Mouse (Mus musculus): ENCODE results near the gene Rps18. TPM values are rescaled to one million over a fixed set of nuclear protein-coding genes. Genes with fewer than 3 reads are reported as not detected.
A peak's percentile ranks its signal among the peaks of the same experiment; 100 is the strongest.

Gene Rps18
- polyA plus RNA-seq, 1 experiment from 2014 or later, result 923 TPM

GRCm38 (mm10) chr17:33924577-33925283 is 31.1 kb downstream of the Rps18 start:
- no peak for ATAC-seq (ENCODE audit: low FRiP score, low read depth)
- H3K9ac ChIP-seq, result no peak overlapping the region
- H3K4me1 ChIP-seq, result peaks cover 14% of the 10 kb centered on the region
- no peak overlapping the region for H3K27ac ChIP-seq
- 88% methylated on average over 10 of the region's 10 CpGs for WGBS
- no peaks in the 10 kb centered on the region for H3K27me3 ChIP-seq (replicated peaks)
- H3K4me2 ChIP-seq (replicated peaks), result no peak overlapping the region
- H3K9me3 ChIP-seq, result no peaks in the 10 kb centered on the region
- no peak overlapping the region for H3K4me3 ChIP-seq
- peaks cover 14% of the 10 kb centered on the region; the same call in 1 of the 2 replicates for H3K36me3 ChIP-seq

- Histone ChIP-seq H3K27me3 (replicated peaks) (no peaks in the 10 kb centered on the region), H3K4me3 (no peak overlapping the region), H3K27ac (no peak overlapping the region), H3K36me3 (peaks cover 15% of the 10 kb centered on the region; the same call in 1 of the 2 replicates), H3K9me3 (no peaks in the 10 kb centered on the region), H3K9ac (no peak overlapping the region), H3K4me1 (peaks cover 29% of the 10 kb centered on the region), H3K4me2 (replicated peaks) (0 out of 2 replicates have a peak overlapping the region, but pooled peaks have one; percentile 88)
- WGBS, result 92% methylated on average over 7 of the region's 7 CpGs
- no peak for ATAC-seq (ENCODE audit: low FRiP score, low read depth)
These were observed 34.4 kb downstream of the Rps18 start for GRCm38 (mm10) chr17:33921361-33921760.

DNA sequence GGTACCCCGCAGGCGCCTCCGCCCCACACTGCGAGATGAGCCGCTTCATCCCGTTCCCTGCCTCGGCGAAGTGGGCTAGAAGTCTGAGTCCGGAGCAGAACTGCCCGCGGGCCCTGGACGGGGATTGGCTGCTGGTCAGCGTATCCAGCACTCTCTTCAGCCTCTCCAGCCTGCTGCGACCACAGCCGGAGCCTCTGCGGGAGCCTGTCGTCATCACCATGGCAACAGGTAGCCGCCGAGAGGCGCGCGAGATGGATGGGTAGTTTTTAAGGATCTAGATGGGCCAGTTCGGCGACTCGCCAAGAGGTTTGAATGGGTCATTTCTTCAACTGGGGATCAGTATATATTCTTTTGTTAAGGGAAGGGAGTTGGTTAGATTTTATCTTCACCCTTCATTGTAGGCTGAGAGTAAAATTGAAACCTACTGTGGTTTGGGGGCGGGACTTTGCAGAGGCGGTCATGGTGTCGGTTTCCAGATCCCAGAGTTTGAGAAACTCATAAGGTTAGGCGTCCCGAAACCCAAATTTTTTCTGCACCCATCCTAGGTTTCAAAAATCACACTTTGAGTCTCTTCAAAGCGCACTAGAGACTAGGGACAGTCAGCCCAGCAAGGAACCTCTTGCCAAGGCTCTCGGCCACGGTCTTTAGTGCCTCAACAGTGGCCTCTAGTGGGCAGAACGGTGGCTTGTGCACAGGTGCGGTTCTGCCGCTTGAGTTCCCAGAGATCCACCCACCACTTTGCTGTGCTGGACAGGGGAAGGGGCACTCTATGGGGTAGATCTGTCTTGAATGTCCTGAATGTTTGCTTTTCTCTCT is 35.3 kb downstream of the Rps18 start:
- H3K9me3 ChIP-seq, result no peaks in the 10 kb centered on the region
- peaks cover 29% of the 10 kb centered on the region for H3K4me1 ChIP-seq
- 0 out of 2 replicates have a peak overlapping the region, but pooled peaks have one; percentile 27 for H3K27ac ChIP-seq
- H3K4me3 ChIP-seq, result peak overlapping the region; percentile 49
- no peaks in the 10 kb centered on the region for H3K27me3 ChIP-seq (replicated peaks)
- peak overlapping the region; percentile 88 for H3K4me2 ChIP-seq (replicated peaks)
- H3K36me3 ChIP-seq, result peaks cover 8% of the 10 kb centered on the region; the same call in 1 of the 2 replicates
- H3K9ac ChIP-seq, result peak overlapping the region; percentile 67
- WGBS, result under 1% methylated on average over 36 of the region's 36 CpGs
- peak; percentile 22; the same call in 1 of the 2 replicates for ATAC-seq (ENCODE audit: low FRiP score, low read depth)

DNA sequence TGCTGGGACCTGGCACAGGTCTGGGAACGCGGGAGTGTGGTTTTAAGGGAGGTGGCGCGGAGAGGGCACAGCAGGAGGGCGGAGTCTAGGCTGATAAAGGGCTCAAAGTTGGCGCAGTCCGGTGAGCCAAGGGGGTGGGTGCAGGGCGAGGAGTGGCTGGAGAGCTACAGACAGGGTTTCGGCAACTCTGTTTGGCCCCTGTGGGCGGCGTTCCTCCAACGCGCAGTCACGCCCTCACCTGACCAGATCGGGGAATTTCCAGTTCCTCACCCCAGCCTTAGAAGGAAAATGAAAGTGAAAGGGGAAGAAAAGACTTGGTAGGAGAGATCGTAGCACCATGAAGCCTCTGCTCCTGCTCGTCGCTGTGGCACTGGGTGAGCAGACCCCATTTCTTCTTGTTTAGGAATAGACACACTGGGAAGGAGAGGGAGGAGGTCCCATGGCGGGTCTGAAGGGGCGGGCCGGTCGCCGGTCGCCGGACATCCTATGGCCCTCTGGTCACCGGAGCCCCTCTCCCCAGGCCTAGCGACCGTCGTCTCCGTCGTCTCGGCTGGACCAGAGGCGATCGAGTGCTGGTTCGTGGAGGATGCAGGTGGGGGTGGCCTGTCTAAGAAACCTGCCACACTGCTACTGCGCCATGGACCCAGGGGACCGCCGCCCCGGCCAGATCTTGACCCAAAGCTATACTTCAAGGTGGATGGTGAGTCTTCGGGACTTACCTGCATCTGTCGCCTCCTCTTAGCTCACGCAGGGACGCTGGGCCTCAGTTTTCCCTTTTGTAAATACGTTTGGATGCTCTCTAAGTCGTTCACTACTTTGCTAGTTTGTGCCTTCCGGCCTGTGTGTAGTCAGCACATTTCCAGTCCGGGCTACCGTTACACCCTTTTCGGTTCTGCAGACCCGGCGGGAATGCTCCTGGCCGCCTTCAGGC is 36.2 kb downstream of the Rps18 start:
- peak overlapping the region; percentile 67 for H3K9ac ChIP-seq
- H3K27me3 ChIP-seq (replicated peaks), result no peaks in the 10 kb centered on the region
- no peak for ATAC-seq (ENCODE audit: low FRiP score, low read depth)
- peak overlapping the region; percentile 49 for H3K4me3 ChIP-seq
- H3K4me1 ChIP-seq, result peaks cover 35% of the 10 kb centered on the region
- peaks cover 10% of the 10 kb centered on the region for H3K36me3 ChIP-seq
- WGBS, result under 1% methylated on average over 52 of the region's 52 CpGs
- 0 out of 2 replicates have a peak overlapping the region, but pooled peaks have one; percentile 27 for H3K27ac ChIP-seq
- H3K9me3 ChIP-seq, result no peaks in the 10 kb centered on the region
- peak overlapping the region; percentile 88 for H3K4me2 ChIP-seq (replicated peaks)

GRCm38 (mm10) chr17:33918293-33919203 is 37.3 kb downstream of the Rps18 start:
- Histone ChIP-seq H3K27ac (no peak overlapping the region), H3K9me3 (no peaks in the 10 kb centered on the region), H3K4me2 (replicated peaks) (peak overlapping the region; percentile 88), H3K27me3 (replicated peaks) (no peaks in the 10 kb centered on the region), H3K4me3 (no peak overlapping the region), H3K36me3 (peaks cover 20% of the 10 kb centered on the region), H3K9ac (no peak overlapping the region), H3K4me1 (peaks cover 38% of the 10 kb centered on the region)
- no peak for ATAC-seq (ENCODE audit: low FRiP score, low read depth)
- WGBS, result 64% methylated on average over 37 of the region's 37 CpGs

- Histone ChIP-seq H3K9me3 (no peaks in the 10 kb centered on the region), H3K9ac (no peak overlapping the region), H3K27me3 (replicated peaks) (no peaks in the 10 kb centered on the region), H3K4me2 (replicated peaks) (peak overlapping the region; percentile 88), H3K36me3 (peaks cover 27% of the 10 kb centered on the region), H3K27ac (no peak overlapping the region), H3K4me3 (no peak overlapping the region), H3K4me1 (peaks cover 38% of the 10 kb centered on the region)
- 89% methylated on average over 18 of the region's 18 CpGs for WGBS
- ATAC-seq (ENCODE audit: low FRiP score, low read depth), result no peak
These were observed 38.0 kb downstream of the Rps18 start for GRCm38 (mm10) chr17:33917656-33918292.

- Histone ChIP-seq H3K4me3 (peak overlapping the region; percentile 59), H3K27ac (no peak overlapping the region), H3K4me2 (replicated peaks) (peak overlapping the region; percentile 67), H3K9ac (peak overlapping the region; percentile 62; the same call in 1 of the 2 replicates), H3K27me3 (replicated peaks) (no peaks in the 10 kb centered on the region), H3K4me1 (peaks cover 38% of the 10 kb centered on the region), H3K9me3 (no peaks in the 10 kb centered on the region), H3K36me3 (peaks cover 34% of the 10 kb centered on the region)
- ATAC-seq (ENCODE audit: low FRiP score, low read depth), result no peak
- 76% methylated on average over 31 of the region's 31 CpGs for WGBS
These were observed 38.8 kb downstream of the Rps18 start for GRCm38 (mm10) chr17:33916847-33917655.

DNA sequence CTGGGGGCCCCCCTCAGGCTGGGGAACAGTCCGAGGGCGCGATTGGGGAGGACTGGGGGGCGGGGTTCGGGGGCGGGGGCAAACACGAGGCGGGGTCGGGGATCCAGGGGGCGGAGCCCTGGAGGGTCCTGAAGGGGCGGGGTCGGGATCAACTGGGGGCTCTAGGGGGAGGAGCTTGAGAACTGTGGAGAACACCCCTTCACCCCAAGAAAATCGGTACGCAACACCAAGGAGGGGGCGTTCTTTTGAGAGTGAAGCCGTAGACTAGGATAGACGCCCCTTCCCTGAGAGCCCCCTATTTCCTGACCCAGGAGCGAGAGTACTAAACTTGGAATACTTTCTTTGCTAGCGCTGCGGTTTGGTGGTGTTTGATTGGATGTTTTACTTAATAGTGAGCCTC is 39.5 kb downstream of the Rps18 start:
- ATAC-seq (ENCODE audit: low FRiP score, low read depth), result peak; percentile 18
- 4% methylated on average over 20 of the region's 20 CpGs for WGBS
- peak overlapping the region; percentile 59 for H3K4me3 ChIP-seq
- peak overlapping the region; percentile 53; the same call in 1 of the 2 replicates for H3K27ac ChIP-seq
- peak overlapping the region; percentile 67 for H3K4me2 ChIP-seq (replicated peaks)
- H3K36me3 ChIP-seq, result peaks cover 41% of the 10 kb centered on the region
- H3K9me3 ChIP-seq, result no peaks in the 10 kb centered on the region
- H3K4me1 ChIP-seq, result peaks cover 38% of the 10 kb centered on the region
- H3K9ac ChIP-seq, result peak overlapping the region; percentile 62
- no peaks in the 10 kb centered on the region for H3K27me3 ChIP-seq (replicated peaks)

GRCm38 (mm10) chr17:33915671-33916250 is 40.0 kb downstream of the Rps18 start, which contains the start of the genes Tapbp and Zbtb22:
Gene Tapbp (plus strand): TSS chr17:33915899.
Gene Zbtb22 (plus strand): TSS chr17:33915904.
- peaks cover 46% of the 10 kb centered on the region for H3K36me3 ChIP-seq
- H3K9me3 ChIP-seq, result no peaks in the 10 kb centered on the region
- peak within 1 kb of the TSS; percentile 62 for H3K9ac ChIP-seq
- H3K27ac ChIP-seq, result peak within 1 kb of the TSS; percentile 53; the same call in 1 of the 2 replicates
- ATAC-seq (ENCODE audit: low FRiP score, low read depth), result peak; percentile 90
- under 1% methylated on average over 34 of the region's 34 CpGs for WGBS
- H3K4me1 ChIP-seq, result peaks cover 38% of the 10 kb centered on the region
- no peaks in the 10 kb centered on the region for H3K27me3 ChIP-seq (replicated peaks)
- peak within 1 kb of the TSS; percentile 67 for H3K4me2 ChIP-seq (replicated peaks)
- H3K4me3 ChIP-seq, result peak within 1 kb of the TSS; percentile 59
